Mouse (Mus musculus) liver, adult 2 months (tissue): ENCODE data around the gene Sdc3.

Experiments
- CTCF ChIP-seq: fragments of 200-500 bp; IDR thresholded peaks from 2 replicates; pipeline ENCODE4 v1.5.1; 2011; ENCODE audit warnings: low read depth, low read length, control low read depth
- POLR2A ChIP-seq: fragments of 200-500 bp; IDR thresholded peaks from 2 replicates; pipeline ENCODE4 v1.6.1; 2011; ENCODE audit warnings: low read length, control low read depth; ENCODE audit not compliant: insufficient read depth; ENCODE audit errors: extremely low read depth

DNA sequence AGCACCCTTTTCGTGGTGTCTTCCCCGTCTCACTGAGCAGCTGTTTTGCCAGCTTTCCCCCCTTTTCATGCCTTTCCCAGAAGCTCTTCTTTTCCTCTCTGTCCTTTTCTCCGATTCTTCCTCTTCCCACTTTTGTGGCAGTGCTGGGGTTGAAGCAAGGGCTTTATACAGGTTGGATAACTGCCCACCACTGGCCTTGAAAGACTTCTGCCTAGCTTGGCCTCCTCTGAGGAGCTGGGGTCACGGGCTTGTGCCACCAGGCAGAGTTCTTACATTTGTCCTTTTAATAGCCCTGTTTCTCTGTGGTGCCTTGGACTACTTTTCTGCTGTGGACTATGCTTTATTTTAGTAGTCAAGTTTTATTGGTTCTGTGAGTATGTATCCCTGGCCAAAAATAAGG, 25.4 kb upstream of the Sdc3 start:
- TF ChIP-seq CTCF (no peak), POLR2A (no peak)
